Mouse (Mus musculus) urinary bladder, postnatal 10 days (tissue): Measurements from ENCODE around the gene Tsku.

Source experiments
- DNase-seq: peaks from one replicate; pipeline ENCODE4 v3.0.0; 2022; ENCODE audit warnings: low spot score

Tsku gene

GRCm38 (mm10) chr7:98358016-98358415 lies 3.1 kb downstream of the Tsku start:
- no peak for DNase-seq

- DNase-seq: no peak
Observed at GRCm38 (mm10) chr7:98357324-98357723, 3.8 kb downstream of the Tsku start.

GRCm38 (mm10) chr7:98354921-98355310 lies 6.2 kb downstream of the Tsku start:
- DNase-seq: no peak

- DNase-seq: no peak
Observed at GRCm38 (mm10) chr7:98354160-98354920, 6.8 kb downstream of the Tsku start.

- DNase-seq: no peak
Observed at GRCm38 (mm10) chr7:98353616-98354015, 7.5 kb downstream of the Tsku start.

- no peak for DNase-seq
Observed at GRCm38 (mm10) chr7:98351523-98351922, 9.6 kb downstream of the Tsku start.

- DNase-seq: no peak
Observed at GRCm38 (mm10) chr7:98349821-98350220, 11.3 kb downstream of the Tsku start.

GRCm38 (mm10) chr7:98349096-98349495 lies 12.0 kb downstream of the Tsku start:
- peak; percentile 54 for DNase-seq

GRCm38 (mm10) chr7:98348043-98348442 lies 13.1 kb downstream of the Tsku start:
- no peak for DNase-seq

GRCm38 (mm10) chr7:98347471-98347870 lies 13.7 kb downstream of the Tsku start:
- no peak for DNase-seq

- no peak for DNase-seq
Observed at GRCm38 (mm10) chr7:98345036-98345435, 16.1 kb downstream of the Tsku start.

GRCm38 (mm10) chr7:98344361-98344760 lies 16.8 kb downstream of the Tsku start:
- DNase-seq: no peak

GRCm38 (mm10) chr7:98342249-98342648 lies 18.9 kb downstream of the Tsku start:
- DNase-seq: no peak

- peak; percentile 61 for DNase-seq
Observed at GRCm38 (mm10) chr7:98341475-98341874, 19.7 kb downstream of the Tsku start.

- no peak for DNase-seq
Observed at GRCm38 (mm10) chr7:98340343-98340742, 20.8 kb downstream of the Tsku start.

GRCm38 (mm10) chr7:98333987-98334386 lies 27.1 kb downstream of the Tsku start:
- no peak for DNase-seq

GRCm38 (mm10) chr7:98333507-98333906 lies 27.6 kb downstream of the Tsku start:
- no peak for DNase-seq

GRCm38 (mm10) chr7:98332678-98333397 lies 28.3 kb downstream of the Tsku start:
- DNase-seq: no peak

- no peak for DNase-seq
Observed at GRCm38 (mm10) chr7:98331932-98332331, 29.2 kb downstream of the Tsku start.

GRCm38 (mm10) chr7:98330375-98331002 lies 30.6 kb downstream of the Tsku start:
- DNase-seq: no peak

- no peak for DNase-seq
Observed at GRCm38 (mm10) chr7:98329651-98330374, 31.3 kb downstream of the Tsku start.

GRCm38 (mm10) chr7:98328311-98328710 lies 32.8 kb downstream of the Tsku start:
- no peak for DNase-seq
